Mouse (Mus musculus) lung, postnatal 0 days (tissue): ENCODE results near the gene Tcf20. TPM values are rescaled to one million over a fixed set of nuclear protein-coding genes. Genes with fewer than 3 reads are reported as not detected.

ENCODE experiments used
- ATAC-seq: fragments of 200-750 bp; cut with Nextera tagmentation; 2 replicates; pipeline ENCODE4 v1.8.0; 2017; ENCODE audit warnings: moderate library complexity
- DNase-seq: peaks from one replicate; pipeline ENCODE4 v3.0.0-alpha.2; 2016; ENCODE audit warnings: low spot score
- H3K27ac ChIP-seq: fragments of 300-500 bp; sonication (generic); 2 replicates; pipeline ENCODE4 v1.5.1; 2014; ENCODE audit warnings: antibody characterized with exemption, mild to moderate bottlenecking, low read length, mixed read lengths
- H3K27me3 ChIP-seq: fragments of 300-500 bp; sonication (generic); replicated peaks from 2 replicates; pipeline ENCODE4 v1.6.1; 2014; ENCODE audit warnings: low read length, mixed read lengths; ENCODE audit not compliant: insufficient read depth
- H3K36me3 ChIP-seq: fragments of 300-500 bp; sonication (generic); 2 replicates; pipeline ENCODE4 v1.6.1; 2014; ENCODE audit warnings: low read length, mixed read lengths; ENCODE audit not compliant: insufficient read depth
- H3K4me1 ChIP-seq: fragments of 300-500 bp; sonication (generic); 2 replicates; pipeline ENCODE4 v1.6.1; 2014; ENCODE audit warnings: antibody characterized with exemption, low read depth, low read length, mixed read lengths; ENCODE audit not compliant: insufficient read depth
- H3K4me2 ChIP-seq: fragments of 300-500 bp; sonication (generic); replicated peaks from 2 replicates; pipeline ENCODE4 v1.6.1; 2014; ENCODE audit warnings: low read depth, mild to moderate bottlenecking, low read length, moderate library complexity, mixed read lengths
- H3K4me3 ChIP-seq: fragments of 300-500 bp; sonication (generic); 2 replicates; pipeline ENCODE4 v1.5.1; 2014; ENCODE audit warnings: low read depth, low read length
- H3K9ac ChIP-seq: fragments of 300-500 bp; sonication (generic); replicated peaks from 2 replicates; pipeline ENCODE4 v1.6.1; 2014; ENCODE audit warnings: low read depth, mild to moderate bottlenecking
- H3K9me3 ChIP-seq: fragments of 300-500 bp; sonication (generic); 2 replicates; pipeline ENCODE4 v1.6.1; 2016; ENCODE audit warnings: low read length, mixed read lengths
- CTCF ChIP-seq: IDR thresholded peaks from 2 replicates; pipeline ENCODE4 v1.5.1; 2016; ENCODE audit warnings: antibody characterized with exemption, mild to moderate bottlenecking
- EP300 ChIP-seq: IDR thresholded peaks from 2 replicates; pipeline ENCODE4 v1.6.1; 2016; ENCODE audit warnings: antibody characterized with exemption, mild to moderate bottlenecking, control low read depth
- WGBS: fragments of 180-500 bp; shearing (Covaris S2); extraction: QIAGEN DNeasy Blood & Tissue Kit; methylation state at CpG from one replicate; pipeline ENCODE4 v1.1.7; 2014; 5-methylcytosine and 5-hydroxymethylcytosine counted together
- polyA plus RNA-seq: library from polyadenylated mRNA; unstranded; fragments of >200 nt; fragmentation: Nextera tagmentation; extraction: Ambion mirVana; gene quantifications from 2 replicates; pipeline ENCODE4 v1.2.1, GENCODE M21; 2015

Gene Tcf20
- polyA plus RNA-seq, 1 experiment from 2014 or later = 6.1 TPM

- H3K4me3 ChIP-seq = no peak overlapping the region
- no peak overlapping the region for H3K9ac ChIP-seq
- no peaks in the 10 kb centered on the region for H3K4me1 ChIP-seq
- peak; percentile 79 for DNase-seq
- H3K27ac ChIP-seq = 0 out of 2 replicates have a peak overlapping the region, but pooled peaks have one; percentile 21
- TF ChIP-seq CTCF (no peak), EP300 (no peak)
- H3K9me3 ChIP-seq = no peaks in the 10 kb centered on the region
- no peaks in the 10 kb centered on the region for H3K27me3 ChIP-seq
- H3K36me3 ChIP-seq = no peaks in the 10 kb centered on the region
- peak; percentile 78 for ATAC-seq
- no peak overlapping the region for H3K4me2 ChIP-seq
- WGBS = 92% methylated on average over 1 of the region's 1 CpGs
These were observed 166.0 kb downstream of the Tcf20 start for GRCm38 (mm10) chr15:82821657-82822056.

GRCm38 (mm10) chr15:82815296-82815695, 172.4 kb downstream of the Tcf20 start:
- no peak overlapping the region for H3K9ac ChIP-seq
- DNase-seq = no peak
- TF ChIP-seq EP300 (no peak), CTCF (no peak)
- no peaks in the 10 kb centered on the region for H3K9me3 ChIP-seq
- H3K4me2 ChIP-seq = no peak overlapping the region
- H3K36me3 ChIP-seq = peaks cover 4% of the 10 kb centered on the region; the same call in 1 of the 2 replicates
- no peak overlapping the region for H3K27ac ChIP-seq
- no peaks in the 10 kb centered on the region for H3K4me1 ChIP-seq
- H3K4me3 ChIP-seq = no peak overlapping the region
- H3K27me3 ChIP-seq = no peaks in the 10 kb centered on the region
- WGBS = 83% methylated on average over 4 of the region's 4 CpGs
- ATAC-seq = no peak

- no peaks in the 10 kb centered on the region for H3K9me3 ChIP-seq
These were observed 172.9 kb downstream of the Tcf20 start for GRCm38 (mm10) chr15:82814806-82815205.

GRCm38 (mm10) chr15:82814321-82814720, 173.4 kb downstream of the Tcf20 start:
- H3K9me3 ChIP-seq = no peaks in the 10 kb centered on the region
- 75% methylated on average over 7 of the region's 7 CpGs for WGBS
- H3K27me3 ChIP-seq = no peaks in the 10 kb centered on the region
- ATAC-seq (no peak), DNase-seq (no peak)
- no peak overlapping the region for H3K4me3 ChIP-seq
- H3K4me2 ChIP-seq = no peak overlapping the region
- H3K9ac ChIP-seq = no peak overlapping the region
- TF ChIP-seq CTCF (no peak), EP300 (no peak)
- no peak overlapping the region for H3K27ac ChIP-seq
- peaks cover 6% of the 10 kb centered on the region; the same call in 1 of the 2 replicates for H3K36me3 ChIP-seq
- H3K4me1 ChIP-seq = no peaks in the 10 kb centered on the region

More at GRCm38 (mm10) chr15:82814806-82815205, 172.9 kb downstream of the Tcf20 start:
- Histone ChIP-seq H3K36me3 (peaks cover 6% of the 10 kb centered on the region; the same call in 1 of the 2 replicates), H3K4me1 (no peaks in the 10 kb centered on the region), H3K4me2 (no peak overlapping the region), H3K4me3 (no peak overlapping the region), H3K27me3 (no peaks in the 10 kb centered on the region), H3K27ac (no peak overlapping the region), H3K9ac (no peak overlapping the region)
- 61% methylated on average over 4 of the region's 4 CpGs for WGBS
- TF ChIP-seq EP300 = no peak
- TF ChIP-seq CTCF = peak; percentile 92
- peak; percentile 53 for ATAC-seq
- peak; percentile 64 for DNase-seq

GRCm38 (mm10) chr15:82810556-82810955, 177.1 kb downstream of the Tcf20 start:
- ATAC-seq (no peak), DNase-seq (no peak)
- peaks cover 6% of the 10 kb centered on the region; the same call in 1 of the 2 replicates for H3K36me3 ChIP-seq
- TF ChIP-seq CTCF (no peak), EP300 (no peak)
- 77% methylated on average over 1 of the region's 1 CpGs for WGBS
- no peaks in the 10 kb centered on the region for H3K4me1 ChIP-seq
- no peak overlapping the region for H3K4me2 ChIP-seq
- no peaks in the 10 kb centered on the region for H3K9me3 ChIP-seq
- no peak overlapping the region for H3K9ac ChIP-seq
- no peaks in the 10 kb centered on the region for H3K27me3 ChIP-seq
- no peak overlapping the region for H3K27ac ChIP-seq
- no peak overlapping the region for H3K4me3 ChIP-seq

GRCm38 (mm10) chr15:82809511-82809910, 178.2 kb downstream of the Tcf20 start:
- no peak overlapping the region for H3K9ac ChIP-seq
- no peak overlapping the region for H3K4me2 ChIP-seq
- H3K36me3 ChIP-seq = peaks cover 6% of the 10 kb centered on the region; the same call in 1 of the 2 replicates
- H3K27me3 ChIP-seq = no peaks in the 10 kb centered on the region
- WGBS = 61% methylated on average over 6 of the region's 6 CpGs
- TF ChIP-seq EP300 (no peak), CTCF (no peak)
- H3K9me3 ChIP-seq = no peaks in the 10 kb centered on the region
- H3K4me1 ChIP-seq = no peaks in the 10 kb centered on the region
- no peak for DNase-seq
- no peak overlapping the region for H3K27ac ChIP-seq
- no peak for ATAC-seq
- no peak overlapping the region for H3K4me3 ChIP-seq
